Mouse (Mus musculus): ENCODE measurements around the gene Esrrb.

DNA sequence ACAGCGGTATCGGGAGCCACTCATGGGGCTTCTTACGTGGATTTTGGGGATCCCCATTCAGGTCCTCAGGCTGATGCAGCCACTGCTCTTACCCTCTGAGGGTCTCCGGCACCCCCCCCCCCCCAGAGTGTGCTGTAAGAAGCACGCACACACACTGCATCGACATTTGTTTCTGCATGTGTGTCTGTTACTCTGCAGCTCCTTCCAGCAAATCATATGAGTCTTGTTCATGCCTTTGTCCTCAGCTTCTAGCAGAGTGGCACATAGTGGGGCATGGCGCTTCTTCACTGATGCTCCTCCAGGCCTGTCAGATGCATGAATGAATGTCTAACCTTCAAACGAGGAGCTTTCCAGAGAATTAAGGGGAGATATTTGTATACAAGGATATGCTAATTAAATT is 11.4 kb upstream of the Esrrb start:
- TF ChIP-seq CTCF (IDR thresholded peaks at IDR 0.05), result no peak
- no peak for TF ChIP-seq POLR2A (IDR thresholded peaks at IDR 0.05; ENCODE audit: insufficient read depth, low read depth, low read length)
